Mouse (Mus musculus): ENCODE results near the gene Stx11.

Gene Stx11

GRCm38 (mm10) chr10:12964151-12965075 lies at the start of gene Stx11:
TSS of gene Stx11 (minus strand) at chr10:12964298.
- peak; percentile 78 to 88 for DNase-seq (ENCODE audit: inconsistent age in 2 of 2, low spot score in 1 of 2)

DNA sequence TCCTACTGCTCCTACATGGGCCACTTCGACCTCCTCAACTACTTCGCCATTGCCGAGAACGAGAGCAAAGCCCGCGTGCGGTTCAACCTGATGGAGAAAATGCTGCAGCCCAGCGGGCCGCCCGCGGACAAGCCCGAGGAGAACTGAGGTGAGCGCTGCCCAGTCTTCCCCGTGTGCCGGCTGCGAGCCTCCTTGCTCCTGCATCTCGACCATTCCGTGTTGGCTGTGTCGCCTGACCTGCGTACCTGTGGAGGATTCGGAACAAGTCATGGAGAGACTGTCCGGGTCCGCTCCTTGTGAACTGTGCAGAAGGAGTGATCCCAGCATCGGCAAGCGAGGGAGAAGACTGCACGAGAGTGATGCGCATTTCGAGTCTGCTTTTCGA lies 44.6 kb upstream of the Stx11 start:
- DNase-seq (ENCODE audit: inconsistent age in 2 of 2, low spot score in 1 of 2) = no peak

- DNase-seq (ENCODE audit: inconsistent age in 2 of 2, low spot score in 1 of 2) = peak; percentile 95 to 98
These were observed 44.0 kb upstream of the Stx11 start for GRCm38 (mm10) chr10:13007876-13008736.

DNA sequence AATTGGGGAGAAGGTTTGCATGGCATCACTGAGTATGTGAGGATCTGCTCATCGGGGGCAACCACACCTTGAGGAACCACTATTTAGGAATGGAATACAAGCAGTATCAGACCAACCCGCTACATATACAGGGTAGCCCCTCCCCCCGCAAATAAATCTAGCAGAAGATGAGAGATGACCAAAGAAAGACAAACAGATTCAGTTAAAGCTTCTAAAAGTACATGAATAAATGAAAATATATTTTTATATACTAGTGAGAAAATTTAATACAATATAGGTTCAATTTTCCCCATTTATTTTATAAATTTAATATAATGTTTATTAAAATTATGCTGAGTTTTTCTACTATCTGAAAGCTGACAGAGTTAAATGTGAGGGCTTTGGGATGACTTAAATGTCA lies 40.9 kb upstream of the Stx11 start, which contains the start of gene Sf3b5:
Sf3b5 (plus strand) TSS at position 301 of the 400 bp plus-strand sequence.
- DNase-seq (ENCODE audit: inconsistent age in 2 of 2, low spot score in 1 of 2) = no peak

DNA sequence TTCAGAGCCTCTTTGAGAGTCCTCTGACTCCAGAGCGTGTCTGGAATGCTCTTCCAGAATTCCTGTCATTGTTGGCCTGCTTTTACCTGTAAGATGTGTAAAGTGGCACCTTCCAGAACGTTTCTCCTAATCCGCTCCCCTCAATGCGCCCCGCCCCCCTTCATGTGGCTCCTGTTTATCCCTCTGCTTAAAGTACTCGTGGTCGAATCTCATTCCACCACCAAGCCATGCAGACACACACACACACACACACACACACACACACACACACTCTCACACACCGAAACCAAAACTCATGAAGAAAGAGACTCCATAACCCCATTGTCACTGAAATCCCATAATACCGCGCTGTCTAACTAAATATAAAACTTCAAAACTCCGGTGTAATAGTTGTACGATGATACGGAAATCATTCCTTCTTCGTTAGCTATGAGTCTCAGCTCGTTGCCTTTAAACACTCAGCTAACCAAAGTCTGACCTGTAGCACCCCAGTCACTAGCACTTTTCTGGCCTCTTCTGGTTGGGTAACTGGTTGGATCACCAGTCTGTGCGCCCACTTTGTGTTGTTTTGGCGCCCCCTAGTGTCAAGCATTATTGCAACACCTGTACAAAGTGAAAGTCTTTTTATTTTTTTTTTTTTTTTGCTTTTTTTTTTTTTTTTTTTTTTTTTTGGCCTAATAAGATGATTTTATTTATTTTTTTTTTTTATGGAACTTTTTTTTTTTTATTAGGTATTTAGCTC lies 32.8 kb upstream of the Stx11 start:
- DNase-seq (ENCODE audit: inconsistent age in 2 of 2, low spot score in 1 of 2) = peak; percentile 79 to 95

DNA sequence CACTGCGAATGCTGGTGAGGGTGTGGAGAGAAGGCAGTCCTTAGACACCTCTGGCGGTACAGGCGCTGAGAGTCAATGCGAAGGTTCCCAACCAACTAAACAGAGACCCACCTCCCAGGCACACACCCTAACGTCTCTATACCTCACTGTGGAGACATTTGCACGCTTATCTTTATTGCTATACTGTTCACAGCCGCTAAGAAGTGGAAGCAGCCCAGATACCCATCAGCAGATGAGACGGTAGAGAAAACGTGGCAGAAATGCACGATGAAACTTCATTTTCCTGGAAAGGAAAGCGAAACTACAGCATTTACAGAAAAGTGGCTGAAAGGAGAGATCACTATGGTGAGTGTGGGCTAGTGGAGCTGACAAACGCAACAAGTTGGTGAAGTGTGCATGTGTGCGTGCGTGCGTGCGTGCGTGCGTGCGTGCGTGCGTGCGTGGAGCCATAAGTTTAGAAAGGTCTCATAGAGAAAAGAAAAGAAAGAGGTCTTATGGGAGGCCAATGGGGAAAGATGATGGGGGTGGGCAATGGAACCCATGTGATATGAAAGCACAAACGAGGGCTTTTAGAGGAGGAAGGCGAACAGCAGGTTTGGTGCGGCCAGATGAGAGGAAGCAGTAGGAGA lies 29.4 kb upstream of the Stx11 start:
- DNase-seq (ENCODE audit: inconsistent age in 2 of 2, low spot score in 1 of 2) = no peak

DNA sequence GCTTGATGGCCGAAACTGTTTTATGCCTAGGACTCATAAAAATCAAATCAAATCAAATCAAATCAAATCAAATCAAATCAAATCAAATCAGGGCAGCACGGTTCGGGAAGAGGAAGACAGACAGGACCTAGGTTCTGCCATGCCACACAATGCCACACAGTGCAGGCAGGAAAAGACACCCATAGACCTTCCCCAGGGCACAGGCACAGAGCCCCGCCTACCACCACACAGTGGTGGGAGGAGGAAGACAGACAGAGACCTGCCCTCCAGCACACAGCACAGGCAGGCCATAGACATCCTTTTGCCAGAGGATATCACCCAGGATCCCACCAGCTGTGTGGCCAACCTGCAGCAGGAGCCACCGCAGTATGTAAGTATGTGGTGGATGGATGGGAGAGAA lies 27.9 kb upstream of the Stx11 start:
- no peak for DNase-seq (ENCODE audit: inconsistent age in 2 of 2, low spot score in 1 of 2)

DNA sequence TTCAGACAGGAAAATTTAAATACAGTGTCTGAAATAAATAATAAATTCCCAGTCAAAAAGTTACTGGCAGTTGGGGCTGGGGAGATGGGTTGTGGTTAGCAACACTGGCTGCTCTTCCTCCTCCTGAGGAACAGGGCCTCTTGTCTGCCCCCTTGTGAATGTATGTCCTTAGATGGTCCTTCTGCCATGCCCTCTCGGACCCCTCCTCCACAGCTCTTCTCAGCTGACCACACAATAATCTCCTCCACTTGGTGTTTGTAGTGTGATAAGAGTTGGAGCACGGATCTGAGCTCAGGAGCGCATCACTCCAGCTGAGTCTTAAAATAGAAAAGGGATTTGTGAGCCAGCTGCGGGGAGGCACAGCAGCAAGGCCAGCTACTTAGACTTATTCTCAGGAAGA lies 22.8 kb upstream of the Stx11 start:
- DNase-seq (ENCODE audit: inconsistent age in 2 of 2, low spot score in 1 of 2) = no peak

DNA sequence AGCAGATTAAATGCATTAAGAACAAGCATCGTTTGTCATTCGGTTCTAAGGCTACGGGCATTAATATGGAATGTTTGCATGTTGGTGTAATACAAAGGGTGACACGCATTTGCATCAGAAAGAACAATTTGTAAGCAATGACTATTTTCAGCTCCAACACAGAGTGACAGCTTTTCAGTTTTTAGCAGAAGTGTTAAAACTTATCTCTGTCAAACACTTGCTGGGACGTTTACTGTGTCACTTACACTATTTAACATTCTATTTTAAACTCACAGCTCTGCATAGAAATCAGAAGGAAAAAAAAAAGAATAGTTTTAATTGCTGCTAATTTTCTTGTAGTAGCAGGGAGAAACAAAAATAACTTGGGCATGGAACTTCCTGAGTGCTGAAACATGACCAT lies 22.4 kb upstream of the Stx11 start:
- no peak for DNase-seq (ENCODE audit: inconsistent age in 2 of 2, low spot score in 1 of 2)

- DNase-seq (ENCODE audit: inconsistent age in 2 of 2, low spot score in 1 of 2) = no peak
These were observed 20.9 kb upstream of the Stx11 start for GRCm38 (mm10) chr10:12985028-12985427.

DNA sequence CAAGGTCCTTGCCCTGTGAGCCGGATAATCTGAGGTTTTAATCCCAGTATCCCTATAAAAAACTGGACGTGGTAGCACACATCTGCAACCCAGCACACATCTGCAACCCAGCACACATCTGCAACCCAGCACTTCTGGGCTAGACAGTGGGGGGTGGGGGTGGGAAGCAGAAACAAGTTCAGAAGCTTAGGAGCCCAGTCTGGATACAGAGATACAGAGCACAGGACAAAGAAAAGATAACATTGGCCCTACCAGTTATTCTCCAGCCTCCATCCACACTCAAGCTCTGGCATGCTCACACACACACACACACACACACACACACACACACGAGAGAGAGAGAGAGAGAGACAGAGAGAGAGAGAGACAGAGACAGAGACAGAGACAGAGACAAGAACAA lies 19.4 kb upstream of the Stx11 start:
- no peak for DNase-seq (ENCODE audit: inconsistent age in 2 of 2, low spot score in 1 of 2)

- DNase-seq (ENCODE audit: inconsistent age in 2 of 2, low spot score in 1 of 2) = peak in 1 of 2 experiments; percentile 67
These were observed 17.0 kb upstream of the Stx11 start for GRCm38 (mm10) chr10:12981071-12981470.

DNA sequence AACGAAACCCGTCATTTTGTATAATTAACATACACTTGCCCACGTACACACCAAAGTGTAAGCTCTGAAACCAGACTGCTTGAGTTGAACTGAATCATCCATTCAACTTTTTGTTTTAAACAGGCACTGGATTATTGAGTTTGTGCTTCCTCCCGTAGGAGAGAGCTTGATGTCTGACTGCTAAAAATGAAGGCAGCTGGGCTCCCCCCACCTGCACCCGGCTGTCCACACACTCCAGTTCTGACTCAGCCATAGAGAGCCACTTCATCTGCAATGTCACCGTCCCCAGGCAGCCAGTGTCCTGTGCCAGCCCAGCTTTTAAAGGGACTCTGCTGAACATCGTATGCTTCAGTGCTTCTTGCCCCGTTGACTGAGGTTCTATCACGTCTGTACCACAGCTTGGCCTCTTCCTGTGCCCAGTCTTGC lies 13.7 kb upstream of the Stx11 start:
- DNase-seq (ENCODE audit: inconsistent age in 2 of 2, low spot score in 1 of 2) = peak; percentile 55 to 78

DNA sequence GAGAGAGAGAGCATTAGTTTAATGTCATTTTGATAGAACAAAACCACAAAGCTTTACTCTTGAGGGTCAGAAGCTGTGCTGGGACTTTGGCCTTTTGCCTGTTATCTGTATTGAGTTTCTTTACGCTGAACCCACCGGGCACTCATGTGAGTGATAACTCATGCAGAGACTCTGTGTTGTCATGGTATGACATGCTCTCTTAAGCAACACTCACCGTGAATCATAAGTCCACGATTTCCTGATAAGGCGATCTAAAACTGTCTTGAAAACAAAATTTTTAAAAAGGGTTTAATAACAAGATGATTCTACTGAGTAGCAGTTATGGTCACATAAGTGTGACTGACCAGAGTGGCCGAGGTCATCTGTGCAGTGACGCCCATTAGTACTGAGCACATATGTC lies 12.5 kb upstream of the Stx11 start:
- DNase-seq (ENCODE audit: inconsistent age in 2 of 2, low spot score in 1 of 2) = peak; percentile 36 to 79

DNA sequence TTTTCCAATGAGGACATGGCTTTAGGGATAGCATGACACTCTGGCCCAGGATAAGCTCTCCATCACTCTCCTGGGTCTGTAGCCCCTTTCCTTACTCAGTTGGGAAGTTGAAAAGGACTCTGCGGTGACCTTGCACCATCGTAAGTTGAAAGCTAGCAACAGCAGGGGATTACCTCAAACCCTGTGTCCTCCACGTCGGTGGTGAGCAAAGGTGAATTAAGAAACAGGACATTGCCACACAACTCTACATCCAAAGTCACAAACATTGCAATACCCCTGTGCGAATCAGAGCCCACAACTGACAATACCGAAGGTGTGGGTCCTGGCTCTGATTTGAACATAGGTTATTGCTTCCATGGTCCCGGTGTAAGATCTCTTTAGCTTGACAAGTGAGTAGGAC lies 11.9 kb upstream of the Stx11 start:
- peak in 1 of 2 experiments; percentile 45 for DNase-seq (ENCODE audit: inconsistent age in 2 of 2, low spot score in 1 of 2)

GRCm38 (mm10) chr10:12975461-12975860 lies 11.4 kb upstream of the Stx11 start:
- no peak for DNase-seq (ENCODE audit: inconsistent age in 2 of 2, low spot score in 1 of 2)

GRCm38 (mm10) chr10:12974572-12974971 lies 10.5 kb upstream of the Stx11 start:
- no peak for DNase-seq (ENCODE audit: inconsistent age in 2 of 2, low spot score in 1 of 2)

DNA sequence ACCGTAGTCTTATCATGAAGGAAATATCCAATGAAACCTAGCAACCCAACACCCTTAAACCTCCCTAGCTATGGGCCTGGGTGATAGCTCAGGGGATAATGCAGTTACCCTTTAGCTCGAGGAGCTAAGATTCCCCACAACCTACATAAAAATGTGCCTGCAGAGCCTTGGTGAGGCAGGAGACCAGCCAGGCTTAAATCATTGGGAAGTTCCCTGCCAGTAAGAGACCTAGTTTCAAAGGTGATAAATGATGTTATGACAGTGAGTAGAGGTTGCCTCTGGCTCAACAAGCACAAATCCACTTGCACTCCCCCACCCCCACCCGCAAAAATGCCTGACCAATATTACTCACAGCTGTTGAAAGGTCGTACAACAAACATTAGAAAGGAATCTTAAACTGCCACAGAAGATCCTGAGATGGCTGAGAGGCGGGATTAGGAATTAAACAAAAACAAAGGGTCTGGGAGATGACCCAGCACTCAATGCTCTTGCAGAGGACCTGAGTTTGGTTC lies 1.6 kb upstream of the Stx11 start:
- peak in 1 of 2 experiments; percentile 54 for DNase-seq (ENCODE audit: inconsistent age in 2 of 2, low spot score in 1 of 2)

DNA sequence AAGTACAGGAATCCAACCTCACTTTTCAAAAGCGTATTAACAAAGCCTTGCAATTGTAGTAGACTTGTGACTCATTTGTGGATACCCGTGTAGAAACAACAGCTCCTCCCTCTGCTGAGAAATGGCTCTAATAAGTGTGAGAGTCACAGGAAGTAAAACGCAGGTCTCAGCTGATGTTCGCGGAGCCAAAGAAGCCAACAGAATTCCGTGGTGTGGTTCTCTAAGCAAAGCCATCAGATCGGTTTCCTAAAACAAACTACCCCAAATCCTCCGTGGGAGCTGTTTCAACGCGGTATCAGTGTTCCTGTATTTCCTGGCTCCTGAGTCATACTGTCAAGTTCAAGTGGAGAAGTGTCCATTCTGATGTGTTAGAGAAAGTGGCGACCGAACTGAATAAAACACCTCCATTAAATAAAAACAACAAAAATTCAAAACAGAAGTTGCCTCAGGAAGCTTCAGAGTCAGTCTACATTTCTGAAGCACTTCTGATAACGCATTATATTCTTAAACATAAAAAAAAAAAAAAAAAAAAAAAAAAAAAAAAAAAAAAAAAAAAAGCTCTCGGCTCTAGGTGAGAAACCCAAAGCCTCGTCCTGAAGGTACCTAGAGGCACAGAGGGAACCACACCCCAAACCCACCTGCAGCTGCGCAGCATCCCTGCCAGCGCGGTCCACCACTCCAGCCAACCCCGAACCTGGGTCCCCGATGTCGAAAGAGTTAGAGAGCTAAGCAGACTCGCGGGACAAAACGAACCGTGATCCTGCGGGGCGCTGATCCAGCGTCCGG lies 543 bp downstream of the Stx11 start:
- peak; percentile 34 to 79 for DNase-seq (ENCODE audit: inconsistent age in 2 of 2, low spot score in 1 of 2)

DNA sequence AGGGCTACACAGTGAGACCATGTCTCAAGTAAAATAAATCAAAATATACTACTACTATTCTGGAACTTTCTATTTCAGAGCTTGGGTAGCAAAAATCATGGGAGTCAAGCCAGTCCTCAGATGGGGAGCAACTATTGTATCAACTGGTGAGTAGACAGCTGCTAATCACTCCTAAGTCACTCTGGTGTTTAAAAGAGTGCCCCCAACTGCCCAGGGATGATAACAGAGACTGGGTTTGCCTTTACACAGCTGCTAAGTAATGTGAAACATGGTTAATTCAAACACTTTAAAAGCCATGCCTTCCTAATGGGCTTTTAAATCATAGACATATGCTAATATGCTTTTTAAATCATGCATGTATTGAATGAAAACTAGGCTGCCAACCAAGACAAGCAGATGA lies 1.9 kb downstream of the Stx11 start:
- DNase-seq (ENCODE audit: inconsistent age in 2 of 2, low spot score in 1 of 2) = no peak

All from adrenal gland, adult (tissue).